In genomic region chr7:29432180-29432946, GRCm38 (mm10) we compare ENCODE assay signal across 12 mouse cellular contexts.
A peak's percentile ranks its signal among the peaks of the same experiment; 100 is the strongest.
DNase-seq lines count a peak whose midpoint lies in the region; ATAC-seq and TF ChIP-seq lines count a peak whose summit lies in the region.
"Had no signal": no experiment of that assay in that cellular context is flagged by ENCODE, and none has a peak within 500 bp of the region (broad histone marks: within the 10 kb centered on the region; RNA-seq: fewer than 3 reads in every experiment).

No protein-coding gene starts in this region.

- peak; percentile 37 to 39 for DNase-seq in heart, postnatal 10 days
- DNase-seq in heart, postnatal 14 days = no peak
- DNase-seq in Patski (ENCODE audit: low read depth, low spot score) = no peak
- DNase-seq in hindbrain, embryonic 11.5 days (ENCODE audit: low spot score) = peak; percentile 32
- DNase-seq in neural tube, embryonic 11.5 days (ENCODE audit: low spot score) = peak; percentile 26
- no peak for DNase-seq in right cerebral cortex, adult 18-20 months
- DNase-seq in cerebellum, adult 11 months = no peak
- DNase-seq: adrenal gland, adult 8-10 months; layer of hippocampus, adult 9-11 months; right cerebral cortex, postnatal 4 days had no signal

- H3K27me3 ChIP-seq in Patski = no peaks in the 10 kb centered on the region
- no peaks in the 10 kb centered on the region for H3K27me3 ChIP-seq in hindbrain, embryonic 11.5 days (ENCODE audit: control insufficient read depth, insufficient read depth, low read length)
- H3K27me3 ChIP-seq in neural tube, embryonic 11.5 days (ENCODE audit: control insufficient read depth, insufficient read depth, low read length) = no peaks in the 10 kb centered on the region
- H3K27me3 ChIP-seq: CH12.LX had no signal

- TF ChIP-seq CTCF in Patski (IDR thresholded peaks at IDR 0.05) = no peak

- POLR2A ChIA-PET in Patski (lab: Charles Lee) = interaction anchor here (0.7 to 1.1 kb wide), 2 partner anchors 37 to 86 kb away, joined by 3 to 5 read pairs; partner anchors contain the start of gene Sipa1l3

- intact Hi-C loops in heart, postnatal 10 days (cut with DNase I) = loop anchor here (5.0 kb wide), 1 partner anchor 625 kb away; the partner anchor contains the start of gene Hnrnpl
- intact Hi-C loops in heart, postnatal 14 days (cut with DNase I) = loop anchor here (5.0 kb wide), 2 partner anchors 35 to 85 kb away; partner anchors contain the start of gene Sipa1l3

- H3K4me1 ChIP-seq in hindbrain, embryonic 11.5 days (replicated peaks; ENCODE audit: control insufficient read depth, insufficient read depth, low read length) = peaks cover 17% of the 10 kb centered on the region
- peaks cover 30% of the 10 kb centered on the region for H3K4me1 ChIP-seq in neural tube, embryonic 11.5 days (ENCODE audit: control insufficient read depth, insufficient read depth, low read length)

- H3K9me3 ChIP-seq in hindbrain, embryonic 11.5 days (ENCODE audit: control insufficient read depth, low read length) = no peaks in the 10 kb centered on the region
- H3K9me3 ChIP-seq in neural tube, embryonic 11.5 days (ENCODE audit: control insufficient read depth, low read length) = no peaks in the 10 kb centered on the region

- no peak overlapping the region for H3K4me3 ChIP-seq in hindbrain, embryonic 11.5 days (ENCODE audit: low read depth, low read length)
- no peak overlapping the region for H3K4me3 ChIP-seq in neural tube, embryonic 11.5 days (ENCODE audit: low read depth, low read length)

- H3K36me3 ChIP-seq in hindbrain, embryonic 11.5 days (ENCODE audit: control insufficient read depth, insufficient read depth, low read length) = no peaks in the 10 kb centered on the region
- H3K36me3 ChIP-seq in neural tube, embryonic 11.5 days (ENCODE audit: control insufficient read depth, insufficient read depth, low read length) = no peaks in the 10 kb centered on the region

- no peak overlapping the region for H3K4me2 ChIP-seq in hindbrain, embryonic 11.5 days (replicated peaks; ENCODE audit: low read depth, low read length)
- no peak overlapping the region for H3K4me2 ChIP-seq in neural tube, embryonic 11.5 days (ENCODE audit: low read depth)

- CTCF ChIA-PET in Patski (lab: Charles Lee) = interaction anchor here (0.7 to 1.5 kb wide), 4 partner anchors 9 to 91 kb away, joined by 3 to 9 read pairs (median 4); no protein-coding TSS in a partner anchor

- H3K27ac ChIP-seq in hindbrain, embryonic 11.5 days (ENCODE audit: low read depth, low read length) = no peak overlapping the region
- no peak overlapping the region for H3K27ac ChIP-seq in neural tube, embryonic 11.5 days (ENCODE audit: low read depth, low read length)

- peak; percentile 32 for ATAC-seq in Patski
- ATAC-seq in hindbrain, embryonic 11.5 days (ENCODE audit: low FRiP score) = peak; percentile 48
- 0 out of 2 replicates have a peak, but pooled peaks have one; percentile 16 for ATAC-seq in neural tube, embryonic 11.5 days (ENCODE audit: insufficient read depth, low FRiP score, low TSS enrichment)
- no peak for ATAC-seq in inflammation-experienced regulatory T-cells, adult 6 months

- 30% methylated on average over 15 of the region's 15 CpGs for WGBS in hindbrain, embryonic 11.5 days
- 25% methylated on average over 15 of the region's 15 CpGs for WGBS in neural tube, embryonic 11.5 days

- in situ Hi-C loops in Patski (cut with MboI; ENCODE audit: low pct_unique_long_range_greater_than_20kb) = no loop called here

- no peak overlapping the region; the same call in 1 of the 2 replicates for H3K9ac ChIP-seq in hindbrain, embryonic 11.5 days (ENCODE audit: low read depth, low read length)
- no peak overlapping the region for H3K9ac ChIP-seq in neural tube, embryonic 11.5 days (ENCODE audit: low read length)

Comparison
In these comparisons a context has a peak if more than half of its experiments do, and no peak if none do; other contexts are left out.
1. DNase-seq: peak in heart, postnatal 10 days (2 of 2), hindbrain, embryonic 11.5 days (single experiment) and neural tube, embryonic 11.5 days (single experiment); none in heart, postnatal 14 days (0 of 2), Patski (single experiment), right cerebral cortex, adult 18-20 months (single experiment) and cerebellum, adult 11 months (single experiment).